Mouse (Mus musculus) cerebellum, postnatal 4 days (tissue): Measurements from ENCODE around the gene Tom1l2.

Experiments
- DNase-seq, 2 experiments: peaks; one replicate each; pipeline ENCODE4 v3.0.0; 2022; ENCODE audit warnings: low spot score in 2 of 2, mixed read lengths in 1 of 2

Gene Tom1l2

GRCm38 (mm10) chr11:60346537-60346936 is 6.2 kb downstream of the Tom1l2 start:
- peak in 1 of 2 experiments; percentile 53 for DNase-seq

- no peak for DNase-seq
Observed at GRCm38 (mm10) chr11:60345868-60346267, 6.8 kb downstream of the Tom1l2 start.

GRCm38 (mm10) chr11:60339361-60339760 is 13.3 kb downstream of the Tom1l2 start:
- no peak for DNase-seq

GRCm38 (mm10) chr11:60338291-60338690 is 14.4 kb downstream of the Tom1l2 start:
- DNase-seq, result peak in 1 of 2 experiments; percentile 52

- no peak for DNase-seq
Observed at GRCm38 (mm10) chr11:60335771-60336170, 16.9 kb downstream of the Tom1l2 start.

GRCm38 (mm10) chr11:60334124-60334523 is 18.6 kb downstream of the Tom1l2 start:
- no peak for DNase-seq

- DNase-seq, result no peak
Observed at GRCm38 (mm10) chr11:60333461-60333860, 19.2 kb downstream of the Tom1l2 start.

GRCm38 (mm10) chr11:60330551-60330950 is 22.2 kb downstream of the Tom1l2 start:
- DNase-seq, result no peak

GRCm38 (mm10) chr11:60323731-60324130 is 29.0 kb downstream of the Tom1l2 start:
- DNase-seq, result no peak

GRCm38 (mm10) chr11:60321438-60321837 is 31.3 kb downstream of the Tom1l2 start:
- no peak for DNase-seq

- no peak for DNase-seq
Observed at GRCm38 (mm10) chr11:60320426-60321037, 32.2 kb downstream of the Tom1l2 start.

GRCm38 (mm10) chr11:60319257-60320066 is 33.2 kb downstream of the Tom1l2 start:
- DNase-seq, result no peak

- DNase-seq, result no peak
Observed at GRCm38 (mm10) chr11:60318716-60319115, 34.0 kb downstream of the Tom1l2 start.

- no peak for DNase-seq
Observed at GRCm38 (mm10) chr11:60317376-60318102, 35.2 kb downstream of the Tom1l2 start.

- no peak for DNase-seq
Observed at GRCm38 (mm10) chr11:60316883-60317282, 35.8 kb downstream of the Tom1l2 start.

- no peak for DNase-seq
Observed at GRCm38 (mm10) chr11:60316250-60316649, 36.5 kb downstream of the Tom1l2 start.

- peak; percentile 86 to 99 for DNase-seq
Observed at GRCm38 (mm10) chr11:60311025-60311854, 41.5 kb downstream of the Tom1l2 start.

GRCm38 (mm10) chr11:60309875-60310274 is 42.8 kb downstream of the Tom1l2 start:
- no peak for DNase-seq

GRCm38 (mm10) chr11:60308506-60309116 is 44.1 kb downstream of the Tom1l2 start:
- DNase-seq, result no peak

- DNase-seq, result no peak
Observed at GRCm38 (mm10) chr11:60308061-60308460, 44.6 kb downstream of the Tom1l2 start.

GRCm38 (mm10) chr11:60307375-60307825 is 45.3 kb downstream of the Tom1l2 start:
- no peak for DNase-seq
